Mouse (Mus musculus): ENCODE measurements around the gene March11. TPM values are rescaled to one million over a fixed set of nuclear protein-coding genes. Genes with fewer than 3 reads are reported as not detected.

March11 gene
- total and polyA plus RNA-seq, 3 experiments: 0.05 TPM; not detected in 2

- Histone ChIP-seq H3K36me3 (replicated peaks) (no peaks in the 10 kb centered on the region), H3K27me3 (ENCODE audit: insufficient read depth, low read length) (no peaks in the 10 kb centered on the region), H3K4me3 (ENCODE audit: low read depth, low read length) (no peak overlapping the region), H3K9me3 (replicated peaks) (no peaks in the 10 kb centered on the region), H3K4me1 (ENCODE audit: insufficient read depth, low read depth, low read length) (no peaks in the 10 kb centered on the region)
- DNase-seq (ENCODE audit: low spot score) (no peak), ATAC-seq (ENCODE audit: extremely low read depth, insufficient number of reproducible peaks, low FRiP score, poor library complexity, severe bottlenecking) (no peak)
- TF ChIP-seq GATA2 (IDR thresholded peaks at IDR 0.05; ENCODE audit: borderline replicate concordance, low read depth, low read length) (no peak), CTCF (IDR thresholded peaks at IDR 0.05; ENCODE audit: low read depth, low read length) (no peak), POLR2AphosphoS5 (IDR thresholded peaks at IDR 0.05; ENCODE audit: insufficient replicate concordance, low read depth, low read length) (no peak), GATA1 (IDR thresholded peaks at IDR 0.05; ENCODE audit: borderline replicate concordance, low read length) (no peak)
Measured at GRCm38 (mm10) chr15:26437113-26437512, 128.3 kb downstream of the March11 start.
